Mouse (Mus musculus) testis, adult 2 months (tissue): ENCODE results near the gene Rbm6.

Experiments
- CTCF ChIP-seq: fragments of 200-500 bp; IDR thresholded peaks from 2 replicates; pipeline ENCODE4 v1.5.1; 2012; ENCODE audit warnings: low read depth, mild to moderate bottlenecking, inconsistent platforms, low read length, moderate library complexity; ENCODE audit not compliant: control insufficient read depth, insufficient read depth, insufficient replicate concordance
- POLR2A ChIP-seq: fragments of 200-500 bp; IDR thresholded peaks from 2 replicates; pipeline ENCODE4 v1.6.1; 2012; ENCODE audit warnings: low read depth, mild to moderate bottlenecking, inconsistent platforms, low read length, moderate library complexity; ENCODE audit not compliant: control insufficient read depth

DNA sequence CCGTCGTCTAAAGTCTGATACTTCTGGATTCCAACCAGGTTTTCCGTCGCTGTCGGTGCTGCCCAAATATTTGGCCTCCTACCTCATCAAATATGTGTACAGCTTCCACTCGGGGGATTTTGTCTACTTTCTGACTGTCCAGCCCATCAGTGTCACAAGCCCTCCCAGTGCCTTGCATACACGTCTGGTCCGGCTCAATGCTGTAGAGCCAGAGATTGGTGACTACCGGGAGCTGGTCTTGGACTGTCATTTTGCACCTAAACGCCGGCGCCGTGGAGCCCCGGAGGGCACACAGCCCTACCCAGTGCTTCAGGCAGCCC, 34.7 kb upstream of the Rbm6 start:
- TF ChIP-seq CTCF, result no peak
- TF ChIP-seq POLR2A, result no peak
